Mouse (Mus musculus) stomach, postnatal 0 days (tissue): ENCODE data around the gene Prkce.

Experiments
- CTCF ChIP-seq: IDR thresholded peaks from 2 replicates; pipeline ENCODE4 v1.5.1; 2016; ENCODE audit warnings: antibody characterized with exemption, low read depth, mild to moderate bottlenecking, moderate library complexity
- EP300 ChIP-seq: optimal IDR thresholded peaks from 2 replicates; pipeline ENCODE3; 2016; ENCODE audit warnings: antibody characterized with exemption

GRCm38 (mm10) chr17:86492376-86492775 is 324.8 kb downstream of the Prkce start:
- TF ChIP-seq EP300 = no peak
- TF ChIP-seq CTCF = no peak
